Mouse (Mus musculus): ENCODE data around the gene Top1. TPM values are rescaled to one million over a fixed set of nuclear protein-coding genes. Genes with fewer than 3 reads are reported as not detected.

Top1 gene
- polyA plus RNA-seq, 1 experiment from 2014 or later = 89.8 TPM

GRCm38 (mm10) chr2:160722714-160723113, 77.0 kb downstream of the Top1 start:
- Histone ChIP-seq H3K4me3 (ENCODE audit: low read depth, low read length) (no peak overlapping the region), H3K27ac (ENCODE audit: low read depth, low read length) (no peak overlapping the region), H3K27me3 (replicated peaks; ENCODE audit: control insufficient read depth, insufficient read depth, low read length) (no peaks in the 10 kb centered on the region), H3K9me3 (ENCODE audit: control insufficient read depth, low read length) (no peaks in the 10 kb centered on the region), H3K4me2 (no peak overlapping the region), H3K4me1 (replicated peaks; ENCODE audit: control insufficient read depth, insufficient read depth, low read length) (no peaks in the 10 kb centered on the region), H3K9ac (ENCODE audit: low read depth, low read length) (no peak overlapping the region), H3K36me3 (ENCODE audit: control insufficient read depth, insufficient read depth, low read length) (peaks cover 37% of the 10 kb centered on the region)
- WGBS = 84% methylated on average over 4 of the region's 4 CpGs
- no peak for DNase-seq (ENCODE audit: low spot score)
- ATAC-seq (replicated peaks; ENCODE audit: low FRiP score) = no peak

- H3K4me2 ChIP-seq = no peak overlapping the region
- H3K4me3 ChIP-seq (ENCODE audit: low read depth, low read length) = no peak overlapping the region
- no peak for ATAC-seq (replicated peaks; ENCODE audit: low FRiP score)
- peaks cover 34% of the 10 kb centered on the region for H3K36me3 ChIP-seq (ENCODE audit: control insufficient read depth, insufficient read depth, low read length)
- DNase-seq (ENCODE audit: low spot score) = no peak
- no peaks in the 10 kb centered on the region for H3K9me3 ChIP-seq (ENCODE audit: control insufficient read depth, low read length)
- H3K27ac ChIP-seq (ENCODE audit: low read depth, low read length) = no peak overlapping the region
- no peaks in the 10 kb centered on the region for H3K4me1 ChIP-seq (replicated peaks; ENCODE audit: control insufficient read depth, insufficient read depth, low read length)
- no peak overlapping the region for H3K9ac ChIP-seq (ENCODE audit: low read depth, low read length)
- no peaks in the 10 kb centered on the region for H3K27me3 ChIP-seq (replicated peaks; ENCODE audit: control insufficient read depth, insufficient read depth, low read length)
- 94% methylated on average over 4 of the region's 4 CpGs for WGBS
Observed at GRCm38 (mm10) chr2:160723613-160724375, 78.1 kb downstream of the Top1 start.

GRCm38 (mm10) chr2:160724536-160724935, 78.8 kb downstream of the Top1 start:
- Histone ChIP-seq H3K27ac (ENCODE audit: low read depth, low read length) (no peak overlapping the region), H3K9me3 (ENCODE audit: control insufficient read depth, low read length) (no peaks in the 10 kb centered on the region), H3K36me3 (ENCODE audit: control insufficient read depth, insufficient read depth, low read length) (peaks cover 27% of the 10 kb centered on the region), H3K4me1 (replicated peaks; ENCODE audit: control insufficient read depth, insufficient read depth, low read length) (no peaks in the 10 kb centered on the region), H3K4me2 (no peak overlapping the region), H3K27me3 (replicated peaks; ENCODE audit: control insufficient read depth, insufficient read depth, low read length) (no peaks in the 10 kb centered on the region), H3K9ac (ENCODE audit: low read depth, low read length) (no peak overlapping the region), H3K4me3 (ENCODE audit: low read depth, low read length) (no peak overlapping the region)
- no peak for DNase-seq (ENCODE audit: low spot score)
- 87% methylated on average over 5 of the region's 5 CpGs for WGBS
- ATAC-seq (replicated peaks; ENCODE audit: low FRiP score) = no peak

GRCm38 (mm10) chr2:160725877-160726864, 80.5 kb downstream of the Top1 start:
- Histone ChIP-seq H3K9ac (ENCODE audit: low read depth, low read length) (no peak overlapping the region), H3K36me3 (ENCODE audit: control insufficient read depth, insufficient read depth, low read length) (peaks cover 13% of the 10 kb centered on the region), H3K4me2 (no peak overlapping the region), H3K27me3 (replicated peaks; ENCODE audit: control insufficient read depth, insufficient read depth, low read length) (no peaks in the 10 kb centered on the region), H3K4me1 (replicated peaks; ENCODE audit: control insufficient read depth, insufficient read depth, low read length) (peaks cover 8% of the 10 kb centered on the region), H3K27ac (ENCODE audit: low read depth, low read length) (no peak overlapping the region), H3K9me3 (ENCODE audit: control insufficient read depth, low read length) (no peaks in the 10 kb centered on the region), H3K4me3 (ENCODE audit: low read depth, low read length) (no peak overlapping the region)
- 83% methylated on average over 6 of the region's 6 CpGs for WGBS
- DNase-seq (ENCODE audit: low spot score) = no peak
- no peak for ATAC-seq (replicated peaks; ENCODE audit: low FRiP score)

- Histone ChIP-seq H3K4me3 (ENCODE audit: low read depth, low read length) (no peak overlapping the region), H3K27me3 (replicated peaks; ENCODE audit: control insufficient read depth, insufficient read depth, low read length) (no peaks in the 10 kb centered on the region), H3K36me3 (ENCODE audit: control insufficient read depth, insufficient read depth, low read length) (no peaks in the 10 kb centered on the region), H3K9me3 (ENCODE audit: control insufficient read depth, low read length) (no peaks in the 10 kb centered on the region), H3K9ac (ENCODE audit: low read depth, low read length) (no peak overlapping the region), H3K4me1 (replicated peaks; ENCODE audit: control insufficient read depth, insufficient read depth, low read length) (peaks cover 12% of the 10 kb centered on the region), H3K27ac (ENCODE audit: low read depth, low read length) (no peak overlapping the region), H3K4me2 (no peak overlapping the region)
- no peak for DNase-seq (ENCODE audit: low spot score)
- 91% methylated on average over 3 of the region's 3 CpGs for WGBS
- ATAC-seq (replicated peaks; ENCODE audit: low FRiP score) = no peak
Observed at GRCm38 (mm10) chr2:160728972-160729371, 83.3 kb downstream of the Top1 start.

GRCm38 (mm10) chr2:160729436-160729835, 83.7 kb downstream of the Top1 start:
- Histone ChIP-seq H3K4me2 (no peak overlapping the region), H3K36me3 (ENCODE audit: control insufficient read depth, insufficient read depth, low read length) (no peaks in the 10 kb centered on the region), H3K27me3 (replicated peaks; ENCODE audit: control insufficient read depth, insufficient read depth, low read length) (no peaks in the 10 kb centered on the region), H3K4me1 (replicated peaks; ENCODE audit: control insufficient read depth, insufficient read depth, low read length) (peaks cover 14% of the 10 kb centered on the region), H3K27ac (ENCODE audit: low read depth, low read length) (no peak overlapping the region), H3K9ac (ENCODE audit: low read depth, low read length) (no peak overlapping the region), H3K4me3 (ENCODE audit: low read depth, low read length) (no peak overlapping the region), H3K9me3 (ENCODE audit: control insufficient read depth, low read length) (no peaks in the 10 kb centered on the region)
- WGBS = 79% methylated on average over 2 of the region's 2 CpGs
- DNase-seq (ENCODE audit: low spot score) (no peak), ATAC-seq (replicated peaks; ENCODE audit: low FRiP score) (no peak)

- ATAC-seq (replicated peaks; ENCODE audit: low FRiP score) = no peak
- H3K9me3 ChIP-seq (ENCODE audit: control insufficient read depth, low read length) = no peaks in the 10 kb centered on the region
- H3K4me3 ChIP-seq (ENCODE audit: low read depth, low read length) = peak overlapping the region; percentile 94
- WGBS = 24% methylated on average over 17 of the region's 17 CpGs
- H3K9ac ChIP-seq (ENCODE audit: low read depth, low read length) = no peak overlapping the region; the same call in 1 of the 2 replicates
- DNase-seq (ENCODE audit: low spot score) = no peak
- no peaks in the 10 kb centered on the region for H3K36me3 ChIP-seq (ENCODE audit: control insufficient read depth, insufficient read depth, low read length)
- H3K4me2 ChIP-seq = peak overlapping the region; percentile 89
- H3K27me3 ChIP-seq (replicated peaks; ENCODE audit: control insufficient read depth, insufficient read depth, low read length) = no peaks in the 10 kb centered on the region
- H3K27ac ChIP-seq (ENCODE audit: low read depth, low read length) = no peak overlapping the region
- H3K4me1 ChIP-seq (replicated peaks; ENCODE audit: control insufficient read depth, insufficient read depth, low read length) = peaks cover 19% of the 10 kb centered on the region
Observed at GRCm38 (mm10) chr2:160729851-160730796, 84.4 kb downstream of the Top1 start.

GRCm38 (mm10) chr2:160730797-160731116, 85.1 kb downstream of the Top1 start:
- Histone ChIP-seq H3K9ac (ENCODE audit: low read depth, low read length) (peak overlapping the region; percentile 89), H3K27ac (ENCODE audit: low read depth, low read length) (no peak overlapping the region), H3K4me2 (peak overlapping the region; percentile 89), H3K9me3 (ENCODE audit: control insufficient read depth, low read length) (no peaks in the 10 kb centered on the region), H3K4me3 (ENCODE audit: low read depth, low read length) (peak overlapping the region; percentile 94), H3K36me3 (ENCODE audit: control insufficient read depth, insufficient read depth, low read length) (no peaks in the 10 kb centered on the region), H3K27me3 (replicated peaks; ENCODE audit: control insufficient read depth, insufficient read depth, low read length) (no peaks in the 10 kb centered on the region), H3K4me1 (replicated peaks; ENCODE audit: control insufficient read depth, insufficient read depth, low read length) (peaks cover 19% of the 10 kb centered on the region)
- 8% methylated on average over 19 of the region's 19 CpGs for WGBS
- ATAC-seq (replicated peaks; ENCODE audit: low FRiP score) (peak; percentile 9), DNase-seq (ENCODE audit: low spot score) (no peak)
